Mouse (Mus musculus) heart, postnatal 0 days (tissue): ENCODE results near the gene Dbx1.

Experiments used
- CTCF ChIP-seq: IDR thresholded peaks from 2 replicates; pipeline ENCODE4 v1.5.1; 2016; ENCODE audit warnings: antibody characterized with exemption, control low read depth, low read depth
- EP300 ChIP-seq: IDR thresholded peaks from 2 replicates; pipeline ENCODE4 v1.6.1; 2016; ENCODE audit warnings: antibody characterized with exemption, low read depth

DNA sequence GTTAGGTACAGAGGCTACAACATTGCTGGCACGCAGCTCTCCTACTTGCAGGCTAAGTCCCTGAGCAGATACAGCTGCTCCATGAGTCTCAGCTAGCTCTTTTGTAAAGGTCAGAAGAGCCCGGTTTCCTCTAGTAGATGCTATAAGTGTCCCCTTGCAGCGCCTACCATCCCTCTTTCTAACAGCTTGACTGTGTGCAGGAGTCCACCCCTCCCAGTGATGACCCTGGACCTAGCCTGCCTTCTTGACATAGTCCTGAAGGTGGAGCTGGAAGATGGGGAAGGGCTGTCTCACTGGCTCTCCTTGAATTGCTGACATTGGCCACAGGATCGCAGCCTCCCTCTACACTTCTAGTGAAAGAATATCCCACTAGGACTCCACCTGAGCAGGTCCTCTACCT lies 19.6 kb downstream of the Dbx1 start:
- TF ChIP-seq CTCF (no peak), EP300 (no peak)
